Mouse (Mus musculus) left cerebral cortex, adult 2 months (tissue): ENCODE measurements around the gene Fam81a. TPM values are rescaled to one million over a fixed set of nuclear protein-coding genes. Genes with fewer than 3 reads are reported as not detected.
A peak's percentile ranks its signal among the peaks of the same experiment; 100 is the strongest.

ENCODE experiments used
- DNase-seq, 2 experiments: peaks; one replicate each; pipeline ENCODE4 v3.0.0; 2021 to 2022; ENCODE audit warnings: low spot score in 2 of 2, mixed read lengths in 1 of 2; ENCODE audit errors: extremely low spot score in 1 of 2
- H3K27ac ChIP-seq: fragments of 200-600 bp; 2 replicates; pipeline ENCODE4 v1.8.1; 2022
- H3K4me3 ChIP-seq: fragments of 200-600 bp; 2 replicates; pipeline ENCODE4 v1.8.1; 2022
- CTCF ChIP-seq: fragments of 200-600 bp; IDR thresholded peaks from 2 replicates; pipeline ENCODE4 v1.8.1; 2022; ENCODE audit warnings: antibody characterized with exemption, mild to moderate bottlenecking, moderate library complexity
- intact Hi-C: fragments of 180-260 bp; cut with DNase I; formaldehyde crosslinking; loops from one replicate; pipeline ENCODE4 v1.15.1; 2025
- long read RNA-seq, 2 experiments: library from polyadenylated mRNA; stranded (forward); transcript quantifications; one replicate each; pipeline ENCODE4 v2.0.0; 2021; ENCODE audit warnings: borderline mapping rate in 2 of 2
- total RNA-seq, 2 experiments: library from RNA; stranded (reverse); gene quantifications; 2 replicates each; pipeline ENCODE4 v1.2.3; 2021

Gene Fam81a
- total RNA-seq, result 100 to 1,000 TPM; 190 to 198 TPM
- long read RNA-seq, experiment 1, transcript Fam81a-201 (9 exons, 3,703 nt), result major isoform, 104 of 147 reads
- long read RNA-seq, experiment 1, partial matches to known transcripts, result 6 of 147 reads
- long read RNA-seq, experiment 1, other reads (novel, unspliced or antisense), result 37 of 147 reads
- long read RNA-seq, experiment 2, transcript Fam81a-201 (9 exons, 3,703 nt), result major isoform, 74 of 101 reads
- long read RNA-seq, experiment 2, partial matches to known transcripts, result 15 of 101 reads
- long read RNA-seq, experiment 2, other reads (novel, unspliced or antisense), result 12 of 101 reads

- no peak for DNase-seq
- intact Hi-C loops, result loop anchor here (2.0 to 5.0 kb wide), 2 partner anchors 140 to 224 kb away; no protein-coding TSS in a partner anchor
- Histone ChIP-seq H3K4me3 (peak within 1 kb of the TSS; percentile 64), H3K27ac (peak within 1 kb of the TSS; percentile 93)
- no peak for TF ChIP-seq CTCF
These were observed at the start of gene Fam81a for GRCm38 (mm10) chr9:70142460-70142859. Fam81a (minus strand) TSS chr9:70142560.

GRCm38 (mm10) chr9:70182639-70183038 lies 40.3 kb upstream of the Fam81a start:
- Histone ChIP-seq H3K27ac (no peak overlapping the region), H3K4me3 (no peak overlapping the region)
- intact Hi-C loops, result no loop called here
- no peak for DNase-seq
- no peak for TF ChIP-seq CTCF

- Histone ChIP-seq H3K4me3 (no peak overlapping the region), H3K27ac (no peak overlapping the region)
- TF ChIP-seq CTCF, result no peak
- intact Hi-C loops, result no loop called here
- DNase-seq, result no peak
These were observed 39.4 kb upstream of the Fam81a start for GRCm38 (mm10) chr9:70181719-70182118.

DNA sequence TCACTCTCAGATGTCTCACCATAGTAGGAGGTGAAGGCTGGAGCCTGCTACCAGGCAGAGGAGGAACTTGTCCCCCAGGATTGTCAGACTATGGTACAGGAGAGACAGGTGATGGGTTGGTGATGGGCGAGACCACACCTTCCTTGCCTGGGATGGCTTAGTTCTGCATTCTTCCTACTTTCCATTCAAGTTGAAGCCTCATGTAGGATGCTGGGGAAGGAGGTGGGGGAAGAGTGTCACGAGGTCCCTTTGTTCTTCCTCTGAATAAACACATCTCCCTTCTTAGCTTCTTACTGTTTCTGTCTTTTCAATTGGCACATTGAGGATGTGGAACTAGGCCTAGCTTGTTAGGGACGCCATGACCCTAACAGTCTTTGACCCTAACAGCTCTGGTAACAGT lies 33.9 kb upstream of the Fam81a start:
- no peak for DNase-seq
- Histone ChIP-seq H3K4me3 (no peak overlapping the region), H3K27ac (no peak overlapping the region)
- intact Hi-C loops, result no loop called here
- no peak for TF ChIP-seq CTCF

DNA sequence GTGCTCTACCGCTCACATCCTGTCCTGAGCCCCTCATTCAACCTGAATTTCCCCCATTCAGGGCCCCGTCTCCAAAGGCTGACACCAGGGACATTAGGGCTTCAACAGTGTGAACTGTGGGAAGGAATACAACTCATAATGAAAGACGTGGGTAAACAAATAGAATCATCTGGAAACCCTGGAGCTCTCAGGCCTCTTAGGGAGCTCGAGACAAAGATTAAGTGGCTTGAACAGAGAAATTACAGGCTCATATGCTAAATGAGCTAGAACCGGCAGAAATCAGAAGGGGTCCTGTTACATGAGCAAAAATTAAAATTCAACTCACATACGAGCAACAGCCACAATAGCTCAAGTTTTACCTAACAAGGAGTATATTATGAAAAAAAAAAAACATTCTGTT lies 32.5 kb upstream of the Fam81a start:
- Histone ChIP-seq H3K4me3 (no peak overlapping the region), H3K27ac (no peak overlapping the region)
- DNase-seq, result no peak
- no peak for TF ChIP-seq CTCF
- intact Hi-C loops, result no loop called here

DNA sequence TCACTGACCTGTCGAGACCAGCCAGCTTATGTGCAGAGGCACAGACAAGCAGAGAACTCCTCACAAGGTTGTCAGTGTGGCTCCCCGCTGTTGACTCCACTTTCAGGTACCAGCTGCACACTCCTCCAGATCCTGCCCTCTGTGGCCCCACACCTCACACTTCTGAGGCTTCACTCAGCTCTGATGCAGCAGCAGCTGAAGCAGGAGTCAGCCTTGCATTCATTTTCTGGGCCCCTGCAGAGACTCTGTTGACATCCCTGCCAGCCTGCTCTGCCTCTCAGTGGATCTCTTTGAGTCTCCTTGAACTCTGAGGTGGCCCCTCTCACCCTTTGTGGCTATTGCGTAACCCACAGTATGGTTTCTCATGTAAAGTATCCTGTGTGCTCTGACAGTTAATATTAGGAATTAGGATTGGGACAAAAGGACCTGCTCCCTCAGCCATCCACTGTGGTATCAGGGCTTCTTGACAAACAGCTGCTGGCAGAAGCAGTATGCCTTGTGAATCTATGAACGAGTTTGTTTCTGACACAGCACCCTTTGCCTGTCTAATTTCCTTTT lies 32.0 kb upstream of the Fam81a start:
- DNase-seq, result no peak
- TF ChIP-seq CTCF, result no peak
- intact Hi-C loops, result no loop called here
- H3K27ac ChIP-seq, result no peak overlapping the region
- H3K4me3 ChIP-seq, result no peak overlapping the region

GRCm38 (mm10) chr9:70168973-70169372 lies 26.6 kb upstream of the Fam81a start:
- H3K4me3 ChIP-seq, result no peak overlapping the region
- intact Hi-C loops, result no loop called here
- no peak for DNase-seq
- TF ChIP-seq CTCF, result peak; percentile 39
- H3K27ac ChIP-seq, result no peak overlapping the region

GRCm38 (mm10) chr9:70160071-70160470 lies 17.7 kb upstream of the Fam81a start:
- no peak for TF ChIP-seq CTCF
- peak in 1 of 2 experiments; percentile 37 for DNase-seq
- Histone ChIP-seq H3K4me3 (no peak overlapping the region), H3K27ac (peak overlapping the region; percentile 32; the same call in 1 of the 2 replicates)
- intact Hi-C loops, result no loop called here

DNA sequence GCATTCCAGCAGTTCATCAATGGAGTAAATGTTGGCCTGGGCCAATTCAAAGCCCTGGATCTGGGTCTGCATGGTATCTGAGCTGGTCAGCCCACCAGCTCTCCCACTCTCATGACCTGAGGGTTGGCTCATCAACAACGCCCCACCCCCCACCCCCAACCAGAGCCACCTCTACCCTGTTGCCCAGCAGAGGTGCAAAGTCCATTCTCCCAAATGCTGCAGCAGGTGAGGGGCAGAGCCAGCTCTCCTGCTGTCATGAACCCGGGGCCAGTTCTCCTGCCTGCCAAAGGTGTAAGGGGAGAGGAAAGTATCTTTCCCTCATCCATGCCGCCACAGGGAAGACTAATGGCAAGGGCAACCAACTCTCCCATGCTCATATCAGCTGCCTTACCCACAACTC lies 5.3 kb upstream of the Fam81a start:
- intact Hi-C loops, result no loop called here
- no peak overlapping the region for H3K27ac ChIP-seq
- no peak for DNase-seq
- H3K4me3 ChIP-seq, result no peak overlapping the region
- TF ChIP-seq CTCF, result no peak

DNA sequence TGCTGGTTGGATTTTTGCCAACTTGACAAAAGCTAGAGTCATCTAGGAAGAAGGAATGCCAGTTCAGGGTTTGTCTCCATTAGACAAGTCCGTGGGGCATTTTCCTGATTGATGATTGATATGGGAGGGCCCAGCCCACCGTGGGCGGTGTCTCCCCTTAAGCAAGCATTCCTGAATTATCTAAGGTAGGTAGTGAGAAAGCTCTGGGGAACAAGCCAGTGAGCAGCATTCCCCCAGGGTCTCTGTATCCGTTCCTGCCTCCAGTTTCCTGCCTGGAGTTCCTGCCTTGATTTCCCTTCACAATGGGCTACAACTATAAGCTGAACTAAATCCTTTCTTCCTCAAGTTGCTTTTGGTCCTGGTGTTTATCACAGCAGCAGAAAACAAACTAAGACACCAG lies 3.1 kb upstream of the Fam81a start:
- TF ChIP-seq CTCF, result no peak
- Histone ChIP-seq H3K4me3 (no peak overlapping the region), H3K27ac (no peak overlapping the region)
- DNase-seq, result no peak
- intact Hi-C loops, result no loop called here

DNA sequence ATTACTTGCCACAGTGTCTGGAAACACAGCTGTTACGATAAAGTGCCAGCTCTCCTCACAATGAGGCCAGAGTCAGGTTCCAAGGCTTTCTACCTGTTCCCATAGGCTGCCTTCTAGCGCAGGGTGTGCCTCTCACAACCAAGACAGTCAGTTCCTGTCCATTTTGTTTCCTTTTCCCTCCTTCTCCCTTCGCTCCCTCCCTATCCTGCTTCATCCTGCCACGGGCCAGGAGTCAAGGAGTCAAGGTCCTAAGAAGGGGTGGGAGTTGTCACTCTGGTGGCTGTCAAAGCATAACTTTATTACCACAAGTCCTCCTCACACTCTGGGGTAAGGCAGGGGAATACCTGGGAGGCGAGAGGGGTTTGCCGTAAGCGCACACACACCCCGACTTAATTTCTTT lies 966 bp upstream of the Fam81a start:
- intact Hi-C loops, result loop anchor here (2.0 to 5.0 kb wide), 2 partner anchors 139 to 223 kb away; no protein-coding TSS in a partner anchor
- DNase-seq, result no peak
- no peak overlapping the region for H3K27ac ChIP-seq
- TF ChIP-seq CTCF, result no peak
- no peak overlapping the region for H3K4me3 ChIP-seq

DNA sequence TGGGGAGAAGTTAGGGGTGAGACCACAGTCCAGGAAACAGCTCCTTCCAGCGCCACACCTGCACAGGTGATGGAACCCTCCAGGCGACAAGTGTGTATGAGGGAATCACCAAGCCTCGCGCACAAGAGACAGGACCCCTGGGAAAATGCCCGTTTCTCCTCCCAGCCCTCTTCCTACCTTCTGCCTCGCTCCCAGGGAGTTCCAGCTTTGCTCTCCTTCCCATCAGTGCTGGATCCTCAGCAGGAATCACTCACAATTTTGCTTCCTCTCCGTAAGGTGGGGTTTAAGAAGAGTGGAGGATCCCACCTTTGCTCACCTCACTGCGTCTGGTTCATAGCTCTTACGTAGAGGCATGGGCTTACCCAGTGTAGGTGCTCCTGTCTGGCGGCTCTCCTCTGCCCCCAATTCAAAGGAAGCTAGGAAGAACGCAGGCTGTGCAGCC lies 454 bp downstream of the Fam81a start:
- DNase-seq, result peak; percentile 23 to 54
- H3K4me3 ChIP-seq, result peak overlapping the region; percentile 64
- H3K27ac ChIP-seq, result peak overlapping the region; percentile 93
- no peak for TF ChIP-seq CTCF
- intact Hi-C loops, result loop anchor here (2.0 to 5.0 kb wide), 5 partner anchors 29 to 225 kb away; partner anchors contain the start of gene Myo1e
